Mouse (Mus musculus) v-Abl transformed pro-B cells (cell line): ENCODE measurements at regions not wholly inside any gene's neighbourhood (a gene's known extent, or its start where the extent isn't known, plus 50 kb on each side); places are given as distances from the start of the nearest gene placed in this dataset.

Experiments used
- in situ Hi-C, 2 experiments: fragments of 400-800 bp; cut with MboI; formaldehyde crosslinking; loops; one replicate each; pipeline ENCODE4 v1.15.1; 2025; ENCODE audit not compliant: unreplicated experiment in 2 of 2

DNA sequence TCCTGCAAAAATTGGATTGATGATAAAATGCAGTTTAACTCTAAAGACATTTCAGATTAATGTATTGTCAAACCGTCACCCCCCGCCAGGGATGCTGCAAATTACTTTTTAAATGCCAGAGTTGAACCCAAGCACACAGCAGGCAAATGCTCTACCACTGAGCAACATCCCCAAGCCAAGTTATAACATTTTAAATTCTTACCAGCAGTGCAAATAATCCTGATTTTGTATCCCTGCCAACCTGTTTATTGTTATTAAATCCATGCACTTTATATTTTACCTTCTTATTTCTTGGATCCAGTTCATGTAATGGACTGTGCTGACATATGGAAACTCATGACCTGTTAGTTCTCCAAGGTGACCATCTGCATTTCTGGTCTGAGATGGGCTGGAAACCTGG, 161.3 kb downstream of the Plpp3 start:
- in situ Hi-C loops = loop anchor here (5.0 to 25.0 kb wide), 8 partner anchors 66 to 1069 kb away; partner anchors contain the start of genes Fyb2 (in 1 of the 2) and Plpp3 (in 1 of the 2)

DNA sequence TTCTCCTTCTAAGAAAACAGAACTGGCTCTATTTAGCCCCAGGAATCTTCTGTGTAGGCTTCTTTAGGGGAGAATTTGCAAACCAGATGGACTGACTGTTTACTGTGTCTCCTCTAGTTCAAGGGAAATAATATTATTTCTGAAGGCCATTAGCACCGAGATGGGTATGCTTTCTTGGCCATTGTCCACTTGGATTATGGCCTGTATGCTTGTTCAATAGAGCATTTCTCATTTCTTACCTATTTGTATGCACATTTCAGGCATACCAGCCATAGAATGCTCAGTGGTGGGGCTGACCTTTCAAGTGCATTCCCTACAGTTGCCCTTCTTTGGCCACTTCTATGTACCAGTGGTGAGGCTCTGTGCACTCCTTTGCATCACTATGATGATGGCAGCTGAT, 166.3 kb downstream of the Plpp3 start:
- in situ Hi-C loops = loop anchor here (5.0 to 25.0 kb wide), 4 partner anchors 286 to 1064 kb away; no protein-coding TSS in a partner anchor

DNA sequence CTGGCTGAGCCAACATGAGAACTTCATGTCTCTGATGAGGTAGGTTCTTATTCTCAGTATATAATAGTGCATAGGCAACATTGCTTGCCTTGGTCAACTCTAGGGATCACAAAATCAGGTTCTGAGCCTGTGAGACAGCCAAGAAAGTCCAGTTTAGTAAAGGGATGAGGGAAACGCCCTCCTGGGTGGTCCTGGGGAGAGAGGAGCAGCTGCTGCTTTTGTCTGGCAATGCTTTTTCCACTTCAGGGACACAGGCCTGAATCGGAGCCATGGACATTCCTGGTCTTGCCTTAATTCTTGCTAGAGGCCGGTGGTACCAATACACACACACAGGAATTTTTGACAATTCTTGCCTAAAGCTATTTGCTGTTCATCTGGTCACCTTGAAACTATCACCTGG, 169.8 kb downstream of the Plpp3 start:
- in situ Hi-C loops = loop anchor here (10.0 to 25.0 kb wide), 2 partner anchors 415 to 618 kb away; partner anchors contain the start of gene Fyb2 (in 1 of the 2)

DNA sequence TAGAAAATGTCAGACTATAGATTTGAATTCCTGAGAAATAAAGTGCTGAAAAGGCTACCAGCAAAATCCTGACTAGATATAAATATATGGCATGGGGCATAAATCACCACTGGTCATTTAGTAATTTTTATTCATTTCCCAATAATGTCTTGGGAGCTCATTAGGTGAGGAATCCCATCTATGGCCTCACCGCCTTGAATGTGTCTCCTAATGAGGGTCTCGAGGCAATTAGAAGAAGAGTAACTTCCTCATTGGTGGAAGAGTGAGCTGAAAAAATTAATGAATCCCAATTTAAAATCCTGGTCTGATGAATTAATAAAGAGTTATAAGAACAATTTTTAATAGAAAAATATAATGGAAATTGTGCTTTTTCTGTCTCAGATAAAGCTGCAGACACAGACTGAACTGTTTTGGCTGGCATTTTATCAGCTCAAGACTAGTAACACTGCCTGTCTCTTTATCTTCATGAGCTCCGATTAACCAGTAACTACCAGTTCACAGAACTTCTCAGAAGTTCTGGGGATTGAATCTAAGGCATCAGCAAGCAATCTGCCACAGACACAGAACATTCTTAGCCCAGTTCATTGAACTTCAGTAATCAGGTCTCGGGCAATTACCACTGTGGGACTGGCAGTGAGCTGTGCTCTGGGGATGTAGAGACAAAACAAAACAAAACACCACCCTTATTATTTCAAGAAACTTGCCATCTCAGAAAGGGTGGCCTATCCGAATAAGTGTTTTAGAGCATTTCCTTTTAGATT, 170.7 kb downstream of the Plpp3 start:
- in situ Hi-C loops = loop anchor here (10.0 to 25.0 kb wide), 2 partner anchors 416 to 617 kb away; partner anchors contain the start of gene Fyb2 (in 1 of the 2)

DNA sequence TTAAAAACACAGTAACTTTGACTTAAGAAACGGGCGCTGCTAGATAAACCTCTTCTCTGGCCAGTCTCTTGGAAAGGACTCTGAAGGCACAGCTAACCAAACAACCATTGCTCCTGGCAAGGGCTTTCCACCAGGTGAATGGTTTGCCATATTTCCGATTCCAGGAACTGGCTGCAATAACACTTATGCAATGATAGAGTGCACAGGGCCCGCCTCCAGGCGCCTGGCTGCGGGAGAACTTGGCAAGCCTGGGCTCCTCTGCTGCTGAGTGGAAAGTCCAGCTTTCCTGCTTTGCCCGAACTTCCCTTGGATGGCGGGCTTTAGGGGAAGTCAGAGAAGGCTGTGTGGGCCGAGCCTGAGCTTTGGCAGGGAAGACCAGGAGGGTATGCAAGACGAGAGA, 171.6 kb downstream of the Plpp3 start:
- in situ Hi-C loops = loop anchor here (10.0 to 25.0 kb wide), 2 partner anchors 416 to 616 kb away; partner anchors contain the start of gene Fyb2 (in 1 of the 2)

DNA sequence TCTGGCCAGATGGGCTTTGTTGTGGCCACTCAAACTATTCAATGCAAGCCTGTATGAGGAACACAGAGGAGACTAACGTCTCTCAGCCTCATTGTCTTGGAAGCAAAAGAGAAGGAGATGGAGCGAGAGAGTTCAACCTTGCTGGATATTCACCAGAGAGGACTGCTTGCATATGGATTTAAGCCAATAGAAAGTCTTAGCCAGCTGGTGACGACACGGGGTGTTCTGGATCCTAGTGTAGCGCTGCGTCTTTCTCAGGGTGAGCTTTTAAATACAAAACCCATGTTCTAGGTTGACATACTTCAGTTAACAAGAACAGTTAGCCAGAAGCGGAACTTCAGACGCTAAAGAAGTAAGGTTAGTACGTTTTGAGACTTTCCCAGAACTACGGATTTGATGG, 174.9 kb downstream of the Plpp3 start:
- in situ Hi-C loops = loop anchor here in 1 of 2 experiments (25.0 kb wide), 1 partner anchor 420 kb away; the partner anchor contains the start of gene Fyb2

DNA sequence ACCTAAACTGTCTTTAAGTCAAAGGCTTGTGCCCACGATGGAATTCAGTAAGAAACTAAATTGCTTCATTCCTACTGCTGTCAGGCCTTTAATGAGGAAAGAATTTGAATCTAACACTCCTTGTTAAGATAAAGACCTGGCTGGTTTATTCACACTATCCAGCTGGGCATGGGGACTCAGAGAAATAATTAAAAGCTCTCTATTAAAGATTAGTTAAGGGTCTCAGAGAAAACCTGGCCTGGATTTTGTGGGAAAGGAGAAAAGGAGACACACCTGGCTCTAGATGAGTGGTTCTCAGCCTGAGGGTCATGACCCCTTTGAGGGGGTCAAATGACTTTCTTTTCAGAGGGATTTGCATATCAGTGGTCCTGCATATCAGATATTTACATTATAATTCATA, 178.7 kb downstream of the Plpp3 start:
- in situ Hi-C loops = loop anchor here in 1 of 2 experiments (25.0 kb wide), 1 partner anchor 424 kb away; the partner anchor contains the start of gene Fyb2

DNA sequence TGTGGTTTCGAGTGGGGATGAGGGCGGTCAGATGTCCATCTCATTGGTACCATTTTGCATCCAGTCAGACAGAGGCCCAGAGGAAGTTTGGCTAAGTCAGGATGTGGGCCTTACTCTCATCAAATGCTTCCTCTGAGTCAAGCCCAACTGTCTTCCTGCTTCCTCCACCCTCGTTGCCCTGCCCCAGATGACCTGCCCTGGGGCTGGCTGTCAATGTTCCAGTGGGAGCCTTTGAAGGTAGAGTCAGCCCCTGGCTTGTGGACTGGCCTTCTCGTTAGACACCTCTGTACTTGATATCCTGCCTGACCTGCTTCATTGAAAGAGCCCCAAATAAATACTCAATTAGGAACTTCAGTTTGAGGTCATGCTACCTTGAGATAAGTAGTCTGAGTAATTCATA, 179.4 kb downstream of the Plpp3 start:
- in situ Hi-C loops = loop anchor here in 1 of 2 experiments (25.0 kb wide), 1 partner anchor 424 kb away; the partner anchor contains the start of gene Fyb2

DNA sequence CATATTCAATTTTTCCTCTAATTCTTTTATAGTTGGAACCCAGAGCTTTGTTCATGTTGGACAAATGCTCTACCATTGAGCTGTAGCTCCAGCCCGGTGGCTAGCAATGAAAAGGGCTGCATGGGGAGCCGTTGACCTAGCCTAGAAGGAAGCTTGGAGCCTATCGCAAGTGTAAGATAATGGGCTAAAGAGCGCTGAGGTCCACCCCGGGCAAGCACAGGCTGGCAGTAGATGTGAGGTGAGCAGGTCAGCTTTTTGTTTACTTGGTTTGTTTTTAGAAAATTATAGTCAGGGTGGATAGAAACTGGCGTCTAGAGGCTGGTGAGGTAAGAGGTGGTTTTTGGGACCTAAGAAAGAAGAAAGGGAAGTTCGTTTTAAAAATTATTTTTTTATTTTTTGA, 181.0 kb downstream of the Plpp3 start:
- in situ Hi-C loops = loop anchor here in 1 of 2 experiments (25.0 kb wide), 1 partner anchor 426 kb away; the partner anchor contains the start of gene Fyb2

DNA sequence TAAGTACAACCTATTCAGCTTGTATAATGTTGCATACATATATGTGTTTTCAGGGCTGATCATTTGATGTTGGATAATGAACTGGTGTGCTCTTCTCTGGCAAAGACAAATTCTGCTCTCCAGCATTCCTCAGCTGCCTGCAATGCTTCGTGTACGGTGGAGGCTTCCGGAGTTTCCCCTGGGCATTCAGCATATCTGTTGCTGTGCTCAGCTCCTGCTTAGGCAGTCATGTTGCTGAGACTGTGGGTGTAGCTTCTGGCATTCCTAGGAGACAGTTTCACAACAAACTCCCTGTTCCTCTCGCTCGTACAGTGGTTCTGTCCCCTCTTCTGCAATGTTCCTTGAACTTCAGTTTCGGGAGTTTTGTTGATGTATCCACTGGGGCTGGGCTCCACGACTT, 181.7 kb downstream of the Plpp3 start:
- in situ Hi-C loops = loop anchor here in 1 of 2 experiments (25.0 kb wide), 1 partner anchor 427 kb away; the partner anchor contains the start of gene Fyb2

DNA sequence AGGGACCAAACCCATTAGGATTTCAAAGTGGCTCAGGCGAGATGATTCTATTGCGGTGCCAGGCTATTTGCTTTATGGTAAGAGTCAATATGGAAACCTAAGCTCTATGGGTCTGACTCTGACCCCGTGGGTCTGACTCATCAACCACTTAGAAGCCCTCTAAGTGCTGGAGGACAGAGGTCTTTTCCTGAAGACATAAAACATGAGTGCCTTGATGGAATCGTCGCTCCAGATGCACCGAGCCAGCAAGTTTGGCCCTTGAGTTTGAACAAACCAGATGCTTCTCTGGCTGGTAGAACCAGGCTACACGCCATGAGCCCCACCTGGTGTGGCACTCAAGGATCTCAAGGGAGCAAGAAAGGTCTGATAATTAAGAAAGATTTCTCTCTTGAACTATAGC, 184.1 kb downstream of the Plpp3 start:
- in situ Hi-C loops = loop anchor here in 1 of 2 experiments (25.0 kb wide), 1 partner anchor 429 kb away; the partner anchor contains the start of gene Fyb2

DNA sequence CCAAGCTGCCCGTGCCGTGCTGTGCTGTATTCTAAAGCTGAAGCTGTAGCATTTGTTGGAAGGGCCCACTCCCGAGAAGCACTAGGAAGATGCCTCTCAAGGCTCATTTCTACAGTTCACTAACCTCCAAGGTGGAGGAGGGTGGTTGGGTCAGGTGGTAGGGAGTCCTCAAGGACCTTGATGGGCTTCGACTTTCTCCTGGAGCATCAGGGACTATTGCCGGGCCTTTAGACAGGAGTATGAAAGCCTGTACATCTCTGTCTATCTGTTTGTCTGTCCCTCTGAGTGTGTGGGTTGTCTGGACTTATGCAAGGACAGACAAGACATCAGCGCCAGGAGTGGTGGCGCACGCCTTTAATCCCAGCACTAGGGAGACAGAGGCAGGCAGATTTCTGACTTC, 189.7 kb downstream of the Plpp3 start:
- in situ Hi-C loops = loop anchor here in 1 of 2 experiments (25.0 kb wide), 1 partner anchor 435 kb away; the partner anchor contains the start of gene Fyb2

DNA sequence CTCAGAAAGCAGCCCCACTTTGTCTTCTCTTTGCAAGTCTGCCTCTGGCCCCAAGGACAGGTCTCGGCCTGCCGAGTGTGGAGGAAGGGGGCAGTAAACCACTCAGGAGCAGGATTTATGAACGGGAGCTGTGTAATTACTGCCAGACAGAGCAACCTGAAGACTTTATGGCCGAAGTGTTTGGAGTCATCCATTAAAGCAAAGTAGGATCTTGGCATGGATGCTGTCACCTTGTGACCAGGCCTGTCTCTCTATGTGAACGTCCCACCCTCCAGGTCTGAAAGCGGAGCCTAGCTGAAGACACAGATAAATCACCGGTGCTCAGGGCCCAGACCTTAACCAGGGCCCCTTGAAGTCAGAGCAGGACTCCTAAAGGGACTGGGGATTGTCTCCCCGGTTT, 190.8 kb downstream of the Plpp3 start:
- in situ Hi-C loops = loop anchor here in 1 of 2 experiments (25.0 kb wide), 1 partner anchor 436 kb away; the partner anchor contains the start of gene Fyb2

DNA sequence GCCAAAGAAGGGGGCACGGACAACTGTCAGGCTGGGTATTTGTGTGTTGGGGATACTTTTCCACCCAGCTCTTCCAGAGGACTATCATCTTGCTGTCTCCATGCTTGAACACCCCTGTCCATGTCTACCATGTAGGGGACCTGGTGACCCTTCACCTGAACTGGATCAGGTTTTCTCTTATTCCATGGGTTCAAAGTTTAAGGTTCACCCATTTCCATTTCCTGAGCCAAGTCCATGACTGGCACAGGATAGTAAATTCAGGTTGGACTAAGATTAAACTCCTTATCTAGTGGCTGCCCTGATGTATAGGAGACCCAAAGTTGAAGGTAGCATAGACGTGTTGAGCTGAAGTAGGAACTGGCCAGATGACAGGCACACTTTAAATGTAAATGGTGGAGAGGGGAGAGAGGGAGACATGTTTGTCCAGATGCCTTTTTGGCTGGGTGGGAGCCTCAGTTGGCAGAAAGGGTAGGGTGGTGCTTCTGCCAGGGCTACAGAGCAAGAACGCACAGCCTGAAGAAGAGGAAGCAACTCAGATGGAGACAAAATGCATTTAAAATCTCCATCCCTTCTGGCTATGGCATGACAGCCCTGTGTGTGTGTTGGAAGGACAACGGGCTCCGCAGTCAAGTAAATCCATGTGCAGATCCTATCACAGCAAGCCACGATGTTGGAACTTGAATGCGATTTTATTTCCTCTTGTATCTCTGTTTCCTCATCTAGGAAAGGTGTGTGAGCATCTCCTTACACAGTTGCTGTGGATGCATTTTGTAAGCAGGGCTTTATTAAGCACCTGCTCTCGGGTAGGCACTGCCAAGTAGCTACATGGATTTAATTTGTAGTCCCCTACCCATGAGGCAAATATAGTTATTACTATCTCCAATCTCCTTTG, 192.4 kb downstream of the Plpp3 start:
- in situ Hi-C loops = loop anchor here in 1 of 2 experiments (25.0 kb wide), 1 partner anchor 437 kb away; the partner anchor contains the start of gene Fyb2

DNA sequence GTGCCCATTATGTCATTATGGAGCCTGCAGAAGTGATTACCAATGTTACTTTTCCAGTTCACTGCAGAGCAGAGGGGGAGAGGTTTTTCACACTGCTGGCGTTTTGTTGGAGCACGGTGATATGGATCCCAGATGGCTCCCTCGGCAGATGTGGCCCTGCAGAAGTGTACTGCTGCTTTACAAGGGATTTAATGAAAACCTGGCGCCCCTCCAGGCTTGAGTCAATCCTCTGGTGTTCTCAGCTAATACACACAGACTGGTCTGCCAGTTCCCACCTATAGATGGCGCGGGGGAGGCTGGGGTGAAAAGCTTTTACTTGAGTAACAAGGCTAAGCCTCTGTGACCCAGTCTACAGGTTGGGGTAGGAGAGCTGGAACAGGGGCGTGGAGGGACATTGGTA, 195.2 kb downstream of the Plpp3 start:
- in situ Hi-C loops = no loop called here

DNA sequence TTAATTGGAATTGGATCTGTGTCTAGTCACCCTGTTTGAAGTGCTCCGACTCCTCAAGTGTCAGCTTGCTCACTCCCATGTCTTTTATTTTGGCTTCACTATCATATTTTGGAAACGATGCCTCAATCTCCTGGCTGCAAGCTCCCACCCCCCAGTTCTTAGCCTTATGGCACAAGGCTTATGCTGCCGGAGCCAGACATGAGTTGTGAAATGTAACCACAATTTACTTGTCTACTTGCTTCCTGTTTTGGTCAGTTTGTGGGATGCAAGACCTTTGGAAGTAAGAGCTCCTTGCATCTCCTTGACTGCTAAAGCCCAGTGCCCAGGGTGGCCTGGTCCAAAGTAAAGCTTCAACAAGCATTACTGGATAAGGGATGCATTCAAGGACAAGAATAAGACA, 195.8 kb downstream of the Plpp3 start:
- in situ Hi-C loops = no loop called here

DNA sequence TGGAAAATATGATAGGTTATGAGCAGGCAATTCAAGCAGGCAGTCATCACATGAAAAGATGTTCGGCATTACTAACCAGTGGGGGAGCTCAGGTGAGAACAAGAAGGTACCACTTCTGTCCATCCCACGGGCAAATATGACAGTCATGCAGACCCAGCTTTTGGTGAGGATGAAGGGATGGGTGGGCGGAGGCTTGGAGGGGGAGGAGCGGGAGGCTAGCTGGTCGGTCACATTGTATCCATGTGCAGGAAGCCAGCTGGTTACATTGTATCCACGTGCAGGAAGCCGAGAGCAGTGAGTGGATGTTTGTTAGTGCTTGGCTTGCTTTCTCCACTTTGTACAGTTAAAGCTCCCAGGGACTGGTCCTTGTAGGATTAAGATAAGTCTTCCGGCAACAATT, 196.9 kb downstream of the Plpp3 start:
- in situ Hi-C loops = no loop called here

DNA sequence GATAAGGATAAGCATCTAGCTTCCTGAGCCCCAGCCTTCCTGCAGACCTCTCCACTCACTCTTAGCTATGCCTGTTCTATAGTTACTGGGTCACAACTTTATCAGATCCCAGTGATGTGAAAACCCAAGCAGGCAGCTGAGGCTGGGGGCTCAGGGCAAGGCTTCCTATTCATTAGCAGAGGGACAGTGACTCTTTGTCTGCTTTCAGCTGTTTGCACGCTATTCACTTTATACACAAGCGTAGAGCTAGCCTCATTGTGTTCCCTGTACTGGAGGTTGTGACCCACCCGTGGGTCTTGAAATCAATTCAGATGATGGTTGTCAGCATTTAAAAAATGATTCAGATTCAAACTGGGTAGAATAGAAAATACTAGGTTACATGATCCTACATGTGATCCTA, 199.5 kb downstream of the Plpp3 start:
- in situ Hi-C loops = no loop called here

DNA sequence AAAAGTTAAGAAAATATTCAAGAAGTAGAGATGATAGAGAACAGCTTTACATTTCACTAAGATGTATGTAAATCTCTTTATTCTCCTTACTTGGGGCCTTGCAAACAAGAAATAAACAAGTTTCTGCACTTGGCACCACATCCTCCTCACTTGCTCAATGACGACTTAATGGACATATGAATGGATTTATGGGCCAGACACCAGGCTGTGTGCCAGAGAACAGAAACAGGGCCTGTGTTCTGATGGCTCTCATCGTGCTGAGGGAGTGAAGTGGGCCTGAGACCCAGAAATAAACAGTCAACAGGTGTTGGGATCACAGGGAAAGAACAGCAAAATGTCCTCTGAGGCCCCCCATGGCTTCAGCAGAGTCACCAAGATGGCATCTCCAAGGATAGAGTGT, 201.6 kb downstream of the Plpp3 start:
- in situ Hi-C loops = no loop called here

DNA sequence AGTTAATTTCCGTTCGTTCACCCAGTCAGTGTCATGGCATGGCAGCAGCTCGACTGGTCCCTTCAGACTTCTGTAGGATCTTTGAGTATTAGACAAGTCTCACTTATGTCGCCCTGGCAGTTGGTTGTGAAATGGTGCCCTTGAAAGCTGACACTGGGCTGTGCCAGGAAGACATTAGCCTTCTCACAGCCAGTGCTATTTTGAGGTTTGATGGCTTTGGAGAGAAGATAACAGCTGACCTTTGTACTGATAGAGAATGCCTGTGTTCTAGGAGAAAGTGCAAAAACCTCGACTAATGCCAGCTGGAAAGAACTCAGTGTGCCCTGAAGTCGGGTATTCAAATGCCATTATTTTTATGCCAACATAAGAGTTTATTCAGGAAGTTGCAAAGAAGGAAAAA, 207.3 kb downstream of the Plpp3 start:
- in situ Hi-C loops = no loop called here
